Mouse (Mus musculus): ENCODE measurements around the gene Pcnx3.

The Pcnx3 gene

DNA sequence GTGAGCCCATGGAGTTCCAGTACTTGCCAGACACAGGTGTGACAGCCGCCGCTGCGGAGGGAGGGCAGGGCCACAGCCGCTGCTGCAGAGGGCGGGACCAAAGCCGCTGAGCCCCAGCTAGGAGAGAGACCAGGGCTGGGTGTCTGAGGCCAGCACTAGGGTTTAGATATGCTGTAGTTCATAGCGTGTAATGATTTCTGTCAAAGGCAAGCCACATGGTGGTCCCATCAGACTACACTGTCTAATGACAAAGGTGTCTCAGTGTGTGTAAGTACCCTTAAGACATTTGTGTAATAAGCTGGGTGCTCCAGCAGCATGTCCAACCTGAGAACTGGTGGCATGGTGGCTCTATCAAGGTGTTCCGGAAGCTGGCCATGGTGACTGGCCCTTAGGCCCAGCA lies 47.1 kb downstream of the Pcnx3 start:
- in situ Hi-C loops (cut with MboI, MseI) = loop anchor here (10.0 kb wide), 1 partner anchor 1313 kb away; no protein-coding TSS in a partner anchor

DNA sequence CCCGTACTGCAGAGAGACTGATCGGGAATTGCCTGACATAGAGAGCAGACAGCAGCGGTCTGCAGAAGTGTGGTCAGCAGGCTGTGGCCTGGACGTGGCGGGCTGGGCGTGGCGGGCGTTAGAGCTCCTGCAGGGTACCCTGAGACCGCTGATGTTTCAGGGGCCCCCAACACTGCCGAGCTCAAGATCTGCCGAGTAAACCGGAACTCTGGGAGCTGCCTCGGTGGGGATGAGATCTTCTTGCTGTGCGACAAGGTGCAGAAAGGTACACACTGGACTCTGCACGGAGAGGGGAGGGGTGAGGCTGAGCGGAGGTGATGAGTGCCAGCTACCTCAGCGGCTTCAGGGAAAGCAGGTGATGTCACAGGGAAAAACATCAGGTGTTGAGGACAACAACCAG lies 47.7 kb downstream of the Pcnx3 start:
- in situ Hi-C loops (cut with MboI, MseI) = loop anchor here (10.0 kb wide), 1 partner anchor 1314 kb away; no protein-coding TSS in a partner anchor

DNA sequence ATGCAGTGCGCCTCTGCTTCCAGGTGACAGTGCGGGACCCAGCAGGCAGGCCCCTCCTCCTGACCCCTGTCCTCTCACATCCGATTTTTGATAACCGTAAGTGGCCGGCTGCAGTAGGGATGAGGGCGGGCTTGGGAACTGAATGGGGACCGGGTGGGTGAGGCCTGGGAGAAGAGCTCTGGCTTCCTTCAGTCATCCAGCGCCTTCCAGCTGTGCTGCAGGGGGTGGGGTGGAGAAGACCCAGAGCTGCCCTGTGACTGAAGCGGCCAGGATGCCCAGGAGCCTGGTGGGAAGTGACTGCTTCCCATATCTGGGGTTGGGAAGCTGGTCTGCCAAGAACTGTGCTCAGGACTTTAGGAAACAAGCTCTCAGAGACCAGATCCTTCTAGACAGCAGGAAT lies 48.4 kb downstream of the Pcnx3 start:
- in situ Hi-C loops (cut with MboI, MseI) = loop anchor here (10.0 kb wide), 1 partner anchor 1314 kb away; no protein-coding TSS in a partner anchor

DNA sequence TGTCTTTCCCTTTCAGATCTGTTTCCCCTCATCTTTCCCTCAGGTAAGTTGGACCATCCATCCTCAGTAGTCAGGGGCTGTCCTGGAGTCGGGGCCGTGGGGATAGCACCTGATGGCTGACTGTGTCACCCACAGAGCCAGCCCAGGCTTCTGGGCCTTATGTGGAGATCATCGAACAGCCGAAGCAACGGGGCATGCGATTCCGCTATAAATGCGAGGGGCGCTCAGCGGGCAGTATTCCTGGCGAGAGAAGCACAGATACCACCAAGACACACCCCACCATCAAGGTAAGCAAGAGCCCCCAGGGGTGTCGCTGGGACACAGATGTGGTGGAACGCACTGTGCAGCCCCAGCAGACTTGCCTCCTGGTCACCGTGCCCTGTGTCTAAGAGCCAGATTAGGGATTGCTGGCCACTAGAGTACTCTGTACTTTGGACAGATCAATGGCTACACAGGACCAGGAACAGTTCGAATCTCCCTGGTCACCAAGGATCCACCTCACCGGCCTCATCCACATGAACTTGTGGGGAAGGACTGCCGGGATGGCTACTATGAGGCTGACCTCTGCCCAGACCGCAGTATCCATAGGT lies 50.2 kb downstream of the Pcnx3 start:
- in situ Hi-C loops (cut with MboI, MseI) = no loop called here

DNA sequence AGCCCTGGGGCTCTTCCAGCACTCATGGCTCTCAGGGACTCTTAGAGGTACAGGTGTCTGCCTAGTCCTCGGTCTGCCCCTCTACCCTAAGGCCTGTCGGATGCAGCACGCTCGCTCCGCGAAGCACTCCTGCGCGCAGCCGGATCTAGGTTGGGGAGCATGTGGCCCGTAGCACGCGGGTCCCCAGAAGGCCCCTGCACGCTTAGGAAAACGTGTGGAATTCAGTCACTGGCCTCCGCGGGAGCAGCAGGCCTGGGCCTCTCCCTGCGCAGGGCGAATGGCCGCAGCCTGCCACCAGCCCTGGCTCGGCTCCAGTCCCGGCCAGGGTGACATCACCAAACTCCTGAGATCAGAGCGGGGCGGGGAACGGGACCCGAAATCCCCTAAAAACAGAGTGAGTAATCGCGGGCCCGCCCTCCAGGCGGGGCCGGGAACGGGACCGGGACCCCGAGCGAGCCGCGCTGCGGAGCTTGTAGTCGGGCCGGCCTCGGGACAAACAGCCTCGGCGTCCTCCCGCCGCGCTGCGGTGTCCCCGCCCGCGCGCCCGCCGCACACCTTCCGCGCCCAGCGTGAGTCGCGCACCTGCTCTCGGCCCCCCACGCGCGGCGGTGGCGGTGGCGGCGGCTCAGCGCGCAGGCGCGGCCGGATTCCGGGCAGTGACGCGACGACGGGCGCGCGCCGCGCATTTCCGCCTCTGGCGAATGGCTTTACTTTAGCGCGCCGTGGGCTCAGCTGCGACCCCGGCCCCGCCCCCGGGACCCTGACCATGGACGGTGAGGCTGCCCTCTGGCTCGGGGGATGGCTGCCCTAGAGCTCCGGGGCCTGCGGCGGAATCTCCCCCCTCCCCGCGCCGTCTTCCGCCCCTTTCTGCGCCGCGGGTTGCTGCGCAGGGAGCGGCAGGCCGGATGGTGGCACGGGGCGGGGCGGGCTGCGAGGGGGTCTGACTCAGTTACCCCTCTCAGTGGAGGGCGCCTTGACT lies 51.4 kb downstream of the Pcnx3 start, which contains the start of gene Rela:
Rela (plus strand) TSS at position 415 of the 979 bp plus-strand sequence.
- in situ Hi-C loops (cut with MboI, MseI) = no loop called here

DNA sequence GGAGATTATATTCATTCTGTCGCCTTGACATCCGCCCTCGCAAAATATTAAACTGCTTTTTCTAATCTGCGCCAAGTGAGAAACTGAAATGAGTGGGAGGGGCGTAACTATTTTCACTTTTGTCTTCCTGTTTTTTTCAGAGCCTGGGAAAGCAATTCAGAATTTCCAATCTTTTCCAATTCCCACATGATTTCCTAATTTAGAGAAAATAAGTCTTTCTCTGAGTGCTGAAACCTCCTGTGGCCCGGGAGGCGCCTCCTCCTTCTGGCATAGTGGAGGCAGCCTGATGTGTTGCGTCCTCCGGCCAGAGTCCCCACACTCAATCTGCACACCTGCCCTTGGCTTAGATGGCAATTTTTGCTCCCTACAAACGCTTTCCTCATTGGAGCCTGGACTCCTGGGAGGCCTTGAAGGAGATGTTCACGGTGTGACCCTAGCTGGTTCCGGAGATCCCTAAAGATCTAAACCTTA lies 52.1 kb downstream of the Pcnx3 start:
- in situ Hi-C loops (cut with MboI, MseI) = no loop called here

DNA sequence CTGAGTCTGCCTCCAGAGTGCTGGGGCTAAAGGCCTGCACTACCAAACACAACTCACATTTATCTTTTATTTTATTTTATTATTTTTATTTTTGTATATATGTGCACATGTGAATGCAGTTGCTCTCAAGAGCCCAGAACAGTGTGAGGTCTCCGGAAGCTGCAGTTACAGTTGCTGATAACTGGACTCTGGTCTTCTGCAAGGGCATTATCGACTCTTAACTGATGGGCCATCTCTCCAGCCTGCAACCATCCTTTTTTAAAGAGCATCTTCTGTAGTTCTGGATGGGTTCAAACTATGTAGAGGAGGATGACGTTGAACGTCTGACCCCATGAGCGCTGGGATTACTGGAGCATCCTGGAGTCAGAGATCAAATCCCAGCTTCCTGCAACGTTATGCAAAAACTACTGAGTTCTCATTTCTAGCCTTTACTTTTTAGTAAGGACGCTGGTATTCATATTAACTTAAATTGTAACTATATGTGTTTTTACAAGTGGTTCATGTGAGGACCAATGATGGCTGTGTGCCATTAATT lies 52.6 kb downstream of the Pcnx3 start:
- in situ Hi-C loops (cut with MboI, MseI) = no loop called here

DNA sequence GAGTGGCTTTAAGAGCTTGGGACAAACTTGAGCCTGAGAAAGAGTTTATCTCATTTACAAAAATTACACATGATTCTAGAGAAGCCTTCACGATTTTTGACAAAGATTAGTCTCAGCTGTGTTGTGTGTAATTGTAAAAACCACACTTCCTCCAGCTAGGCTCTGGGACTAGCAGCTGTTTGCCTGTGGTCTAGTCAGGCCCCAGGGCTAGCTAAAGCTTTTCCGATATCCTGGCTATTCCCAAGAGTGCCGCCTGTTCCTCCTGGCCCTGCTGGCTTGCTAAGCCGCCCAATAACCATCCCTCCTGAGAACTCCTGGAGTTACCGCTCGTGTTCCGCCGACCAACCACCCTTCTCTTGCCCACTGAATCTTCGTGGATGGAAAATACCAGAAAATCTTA lies 56.6 kb downstream of the Pcnx3 start:
- in situ Hi-C loops (cut with MboI, MseI) = no loop called here

DNA sequence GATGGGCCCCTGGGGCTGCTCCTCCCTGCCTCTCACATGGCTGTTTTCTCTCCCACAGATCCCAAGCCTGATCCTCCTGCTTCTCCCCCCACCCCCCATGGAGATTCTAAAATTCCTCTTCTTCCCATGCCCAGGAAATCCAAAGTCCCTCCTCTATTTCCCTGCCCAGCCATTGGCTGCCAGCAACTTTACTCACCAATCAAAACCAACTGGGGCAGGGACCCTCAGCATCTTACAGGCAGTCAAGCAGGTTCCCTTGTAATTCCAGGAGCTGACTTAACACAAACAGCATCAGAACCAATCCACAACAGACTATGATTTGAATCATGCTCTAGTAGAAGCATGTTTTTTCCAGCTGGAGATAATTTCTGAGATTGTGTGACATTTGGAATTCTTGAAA lies 58.8 kb downstream of the Pcnx3 start:
- in situ Hi-C loops (cut with MboI, MseI) = no loop called here

DNA sequence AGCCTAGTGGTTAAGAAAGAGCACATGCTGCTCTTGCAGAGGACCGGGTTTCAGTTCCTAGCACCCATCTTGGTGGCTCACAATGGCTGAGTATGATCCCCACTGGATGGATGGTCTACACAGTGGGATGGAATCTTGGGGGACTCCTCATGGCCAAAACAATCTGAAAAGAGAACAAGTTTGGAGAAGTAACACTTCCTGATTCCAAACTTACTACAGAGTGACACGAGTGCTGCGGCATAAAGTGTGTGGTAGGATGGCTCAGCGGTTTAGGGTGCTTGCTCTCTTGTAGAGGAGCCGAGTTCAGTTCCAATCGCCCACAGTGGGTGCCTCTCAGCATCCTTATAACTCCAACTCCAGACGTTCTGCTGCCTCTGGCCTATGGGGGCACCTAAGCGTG lies 63.4 kb downstream of the Pcnx3 start:
- in situ Hi-C loops (cut with MboI, MseI) = no loop called here

DNA sequence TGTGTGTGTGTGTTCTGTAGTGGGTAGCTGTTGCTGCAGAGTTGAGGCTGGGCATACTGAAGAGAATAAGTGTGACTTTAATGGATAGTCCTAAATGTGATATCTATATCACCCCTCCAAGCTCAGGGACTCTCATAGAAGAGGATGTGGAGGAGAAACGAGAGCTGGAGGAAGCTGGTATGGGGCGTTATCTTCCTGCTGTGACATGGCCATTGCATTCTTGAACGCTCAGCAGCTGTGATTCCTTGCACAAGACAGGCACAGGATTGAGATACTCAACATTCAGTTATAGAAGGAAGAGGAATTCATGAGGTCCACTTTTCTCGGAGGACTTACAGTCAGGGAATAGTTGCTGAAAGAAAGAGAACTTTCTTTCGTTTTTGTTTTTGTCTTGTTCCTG lies 66.8 kb downstream of the Pcnx3 start:
- in situ Hi-C loops (cut with MboI, MseI) = no loop called here

DNA sequence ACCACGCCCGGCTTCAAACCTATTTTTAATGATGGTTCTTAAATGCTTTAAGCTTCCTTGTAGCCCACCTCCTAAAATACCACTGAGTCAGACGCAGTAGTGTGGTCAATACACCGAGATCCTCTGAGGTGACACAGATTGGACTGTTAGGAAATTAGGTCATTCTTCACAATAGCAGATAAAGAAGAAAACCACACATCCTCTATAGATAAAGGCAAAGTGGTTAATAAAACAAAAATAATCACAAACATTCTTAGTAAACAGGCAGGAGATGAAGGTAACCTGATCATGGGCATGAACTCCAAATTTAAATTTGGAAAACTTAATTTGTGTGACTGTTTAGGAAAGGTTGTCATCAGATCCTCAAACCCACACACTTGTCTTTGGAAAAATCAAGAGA lies 68.7 kb downstream of the Pcnx3 start:
- in situ Hi-C loops (cut with MboI, MseI) = no loop called here

DNA sequence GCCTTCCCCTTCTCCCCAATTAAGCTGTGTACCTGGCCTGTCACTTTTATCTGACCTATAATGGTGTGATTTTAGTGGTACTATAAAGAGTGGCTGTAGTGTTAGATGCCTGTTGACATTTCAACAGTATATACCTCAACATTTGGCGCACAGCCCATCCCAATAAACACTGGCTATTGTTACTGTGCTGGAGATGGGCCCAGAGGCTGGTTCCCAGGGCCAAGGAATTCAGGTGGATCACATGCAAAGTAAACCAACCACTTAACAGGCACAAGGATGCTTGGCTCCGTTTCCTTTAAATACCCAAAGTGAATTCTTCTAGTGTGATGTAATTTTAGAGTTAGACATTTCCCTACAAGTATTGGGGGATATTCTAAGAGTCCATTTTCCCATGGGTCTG lies 73.8 kb downstream of the Pcnx3 start:
- in situ Hi-C loops (cut with MboI, MseI) = no loop called here

Measured in regulatory T cell (primary cell).